Mouse (Mus musculus): ENCODE data around the gene Mdfi. TPM values are rescaled to one million over a fixed set of nuclear protein-coding genes. Genes with fewer than 3 reads are reported as not detected.

Gene Mdfi
- 15.1 and 20.7 TPM in 2 replicates for polyA plus RNA-seq (2012; rRNA removed)

GRCm38 (mm10) chr17:47834482-47834767 is at the start of gene Mdfi:
Gene Mdfi, minus strand, starts transcription at chr17:47834691.

Other genes starting within 250 kb of the Mdfi start
- 24.5 and 27.2 TPM in 2 replicates for gene Bysl, start 223.2 kb downstream of the Mdfi start, polyA plus RNA-seq (2012; rRNA removed)
- gene Med20, start 223.1 kb downstream of the Mdfi start, polyA plus RNA-seq (2012; rRNA removed): 53.4 and 56.4 TPM in 2 replicates
- 2.0 and 2.5 TPM in 2 replicates for gene Gm20517, start 223.1 kb downstream of the Mdfi start, polyA plus RNA-seq (2012; rRNA removed)
- 21.1 and 23.3 TPM in 2 replicates for gene Usp49, start 204.0 kb downstream of the Mdfi start, polyA plus RNA-seq (2012; rRNA removed)
- 107 and 121 TPM in 2 replicates for gene Tomm6, start 146.3 kb downstream of the Mdfi start, polyA plus RNA-seq (2012; rRNA removed)
- gene Frs3, start 145.7 kb downstream of the Mdfi start, polyA plus RNA-seq (2012; rRNA removed): 49.8 and 51.3 TPM in 2 replicates
- 8.4 and 8.6 TPM in 2 replicates for gene Gm21981, start 140.2 kb downstream of the Mdfi start, polyA plus RNA-seq (2012; rRNA removed)
- 0.76 and 1.6 TPM in 2 replicates for gene Prickle4, start 140.0 kb downstream of the Mdfi start, polyA plus RNA-seq (2012; rRNA removed)
- gene Pgc, start 107.8 kb downstream of the Mdfi start, polyA plus RNA-seq (2012; rRNA removed): not detected in 2 replicates
- gene Tfeb, start 97.7 kb downstream of the Mdfi start, polyA plus RNA-seq (2012; rRNA removed): 2.6 and 3.1 TPM in 2 replicates
- 76.0 and 86.9 TPM in 2 replicates for gene Foxp4, start 90.0 kb upstream of the Mdfi start, polyA plus RNA-seq (2012; rRNA removed)
- not detected in 2 replicates for gene 1700122O11Rik, start 203.6 kb upstream of the Mdfi start, polyA plus RNA-seq (2012; rRNA removed)